Mouse (Mus musculus): Measurements from ENCODE around the gene Rpl7a.

DNA sequence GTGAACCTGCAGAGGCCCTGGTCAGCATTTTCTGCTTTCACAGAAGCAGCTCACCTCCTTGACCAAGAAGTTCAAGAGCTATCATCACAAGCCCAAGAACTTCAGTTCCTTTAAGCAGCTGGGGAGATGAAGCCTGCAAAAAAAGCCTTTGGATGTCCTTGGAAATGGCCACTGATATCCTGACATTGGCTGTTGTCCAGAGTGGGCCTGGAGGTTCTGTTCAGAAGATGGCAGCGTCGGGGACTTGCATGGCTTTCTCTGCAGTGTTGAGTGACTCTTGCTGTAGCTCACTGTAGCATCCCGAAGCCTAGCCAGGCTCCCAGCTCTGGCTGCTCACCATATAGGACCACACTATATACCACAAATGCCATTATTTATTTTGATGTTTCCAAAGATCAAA lies 9.1 kb downstream of the Rpl7a start:
- no peak for TF ChIP-seq MAFK (IDR thresholded peaks at IDR 0.05; ENCODE audit: insufficient replicate concordance, low read length)
- TF ChIP-seq ETS1 (conservative IDR thresholded peaks at IDR 0.05; ENCODE audit: low read depth, low read length), result no peak
- TF ChIP-seq JUND (conservative IDR thresholded peaks at IDR 0.05; ENCODE audit: low read depth, low read length), result no peak
- TF ChIP-seq EP300 (IDR thresholded peaks at IDR 0.05; ENCODE audit: low read length), result no peak
- no peak for TF ChIP-seq USF1 (IDR thresholded peaks at IDR 0.05; ENCODE audit: low read depth, low read length)
- TF ChIP-seq CTCF (conservative IDR thresholded peaks at IDR 0.05 in 1 of 2, IDR thresholded peaks at IDR 0.05 in 1 of 2; ENCODE audit: low read depth in 2 of 2, low read length in 2 of 2), result no peak
- TF ChIP-seq MAZ (IDR thresholded peaks at IDR 0.05; ENCODE audit: low read depth, low read length), result no peak
